Mouse (Mus musculus) olfactory bulb, adult 2 months (tissue): ENCODE measurements around the gene Lamc2.

Source experiments
- CTCF ChIP-seq: fragments of 200-500 bp; IDR thresholded peaks from 2 replicates; pipeline ENCODE4 v1.5.1; 2012; ENCODE audit warnings: low read depth, mild to moderate bottlenecking, low read length, moderate library complexity; ENCODE audit not compliant: insufficient read depth
- POLR2A ChIP-seq: fragments of 200-500 bp; IDR thresholded peaks from 2 replicates; pipeline ENCODE4 v1.6.1; 2012; ENCODE audit warnings: mild to moderate bottlenecking, low read depth, low read length, moderate library complexity; ENCODE audit not compliant: insufficient read depth

GRCm38 (mm10) chr1:153219376-153219775 is 33.1 kb upstream of the Lamc2 start:
- TF ChIP-seq CTCF (no peak), POLR2A (no peak)
